Mouse (Mus musculus): ENCODE results near the gene Sh3rf3.

Sh3rf3 gene

DNA sequence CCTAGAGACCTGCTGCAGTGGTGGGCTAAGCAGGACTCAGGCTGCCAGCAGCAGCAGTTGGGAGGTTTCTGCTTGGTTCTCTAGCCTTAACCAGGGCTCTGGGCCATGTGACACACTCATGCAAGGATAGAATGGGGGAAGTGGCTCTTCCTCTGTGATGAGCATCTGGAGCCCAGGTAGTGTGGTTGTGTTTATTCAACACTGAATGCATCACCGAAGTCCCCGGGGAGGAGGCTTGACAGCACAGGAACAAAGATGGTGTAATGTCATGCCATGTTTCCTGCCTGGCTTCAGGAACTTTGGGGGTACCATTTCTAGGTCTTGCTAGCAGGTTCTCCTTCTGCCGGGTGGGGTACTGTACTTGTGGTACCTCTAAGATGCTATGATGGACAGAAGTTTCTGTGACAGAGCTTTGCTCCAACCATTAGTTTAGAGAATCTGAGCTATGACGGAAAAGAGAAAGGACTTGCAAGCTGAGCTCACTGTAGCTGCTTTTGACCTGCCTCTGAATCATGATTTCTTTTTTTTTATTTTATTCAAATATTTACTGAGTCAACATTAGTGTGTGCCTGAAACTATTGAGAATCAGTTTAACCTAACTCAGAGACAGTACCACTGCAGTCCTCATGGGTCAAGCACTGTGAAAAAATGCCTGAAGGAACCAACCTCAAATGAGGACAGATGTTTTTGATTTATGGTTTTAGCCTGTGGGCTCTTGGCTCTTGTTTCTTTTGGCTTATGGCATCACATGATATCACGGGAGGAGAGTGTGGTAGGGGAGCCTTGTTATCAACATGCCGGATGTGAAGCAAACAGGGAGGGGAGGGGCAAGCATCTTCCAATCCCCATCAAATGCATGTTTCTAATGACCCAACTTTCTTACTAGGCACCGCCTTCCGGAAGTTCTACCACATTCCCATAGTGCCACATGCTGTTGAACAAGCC lies 102.4 kb downstream of the Sh3rf3 start:
- DNase-seq (ENCODE audit: low read depth, low spot score): no peak

DNA sequence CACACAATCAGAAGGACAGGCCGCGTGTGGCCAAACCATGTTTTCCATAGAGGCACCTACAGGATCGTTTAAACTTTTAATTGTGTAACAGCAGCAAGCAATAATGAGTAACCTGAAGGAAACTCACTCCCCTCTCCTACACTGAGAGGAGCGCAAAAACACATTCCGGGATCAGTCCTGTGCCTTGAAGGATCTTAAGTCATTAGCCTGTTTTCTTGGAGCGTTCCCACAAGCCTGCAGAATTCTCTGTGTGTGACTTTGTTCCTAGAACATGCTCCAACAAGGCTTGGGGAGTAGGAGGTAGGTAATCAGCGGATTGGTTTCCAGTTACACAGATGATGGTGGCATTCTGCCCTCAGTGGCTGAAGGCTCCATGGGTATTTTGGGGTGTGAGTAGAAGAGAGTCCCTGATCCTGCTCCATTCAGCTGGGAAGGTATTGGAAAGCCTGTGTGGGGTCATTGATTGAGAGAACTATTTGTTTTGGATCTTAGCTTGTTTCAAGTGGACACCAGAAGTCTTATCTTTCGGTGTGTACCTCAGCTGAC lies 108.6 kb downstream of the Sh3rf3 start:
- DNase-seq (ENCODE audit: low read depth, low spot score): no peak

DNA sequence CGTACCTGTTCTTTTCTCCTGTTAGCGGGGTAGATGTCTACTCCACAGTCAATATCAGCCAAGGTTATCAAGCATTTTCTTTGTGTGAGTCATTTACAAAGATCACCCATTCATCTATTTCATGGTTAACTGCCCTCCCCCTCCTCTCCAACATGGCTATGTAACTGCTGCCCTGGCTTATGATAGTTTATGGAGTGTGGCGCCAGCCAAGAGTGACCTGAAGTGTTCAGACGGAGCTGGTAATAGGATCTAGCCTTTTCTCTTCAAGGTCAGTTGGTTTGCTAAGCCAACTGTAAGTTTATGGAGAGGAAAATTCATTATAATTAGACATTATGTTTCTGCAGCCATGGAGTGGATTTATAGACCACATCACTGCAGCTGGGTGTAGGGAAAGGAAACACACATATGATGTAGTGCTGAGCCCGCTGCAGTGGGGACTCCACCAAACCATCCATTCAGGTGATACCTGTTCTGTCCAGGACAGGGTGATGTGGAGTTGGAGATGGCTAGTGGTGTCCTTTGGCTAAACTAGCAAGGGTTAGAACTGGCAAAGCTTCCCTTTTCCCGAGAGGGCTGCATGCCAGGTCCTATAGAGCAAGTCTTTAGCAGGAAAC lies 109.2 kb downstream of the Sh3rf3 start:
- DNase-seq (ENCODE audit: low read depth, low spot score): no peak

DNA sequence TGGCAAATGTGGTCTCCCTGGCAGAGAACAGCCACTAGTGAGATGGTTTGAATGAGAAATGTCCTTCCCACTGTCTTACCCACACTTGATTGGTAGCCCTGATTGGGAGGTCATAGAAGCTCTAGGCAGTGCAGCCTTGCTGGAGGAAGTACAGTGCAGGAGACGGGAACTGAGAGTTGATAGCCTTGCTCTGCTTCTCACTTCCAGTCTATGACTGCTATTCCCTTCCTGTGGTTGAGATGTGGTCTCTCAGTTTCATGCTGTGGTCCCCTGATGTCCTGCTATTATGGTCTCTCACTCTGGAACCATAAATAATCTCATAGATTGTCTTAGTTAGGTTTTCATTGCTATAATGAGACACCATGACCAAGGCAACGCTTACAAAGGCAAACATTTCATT lies 109.8 kb downstream of the Sh3rf3 start:
- DNase-seq (ENCODE audit: low read depth, low spot score): no peak

DNA sequence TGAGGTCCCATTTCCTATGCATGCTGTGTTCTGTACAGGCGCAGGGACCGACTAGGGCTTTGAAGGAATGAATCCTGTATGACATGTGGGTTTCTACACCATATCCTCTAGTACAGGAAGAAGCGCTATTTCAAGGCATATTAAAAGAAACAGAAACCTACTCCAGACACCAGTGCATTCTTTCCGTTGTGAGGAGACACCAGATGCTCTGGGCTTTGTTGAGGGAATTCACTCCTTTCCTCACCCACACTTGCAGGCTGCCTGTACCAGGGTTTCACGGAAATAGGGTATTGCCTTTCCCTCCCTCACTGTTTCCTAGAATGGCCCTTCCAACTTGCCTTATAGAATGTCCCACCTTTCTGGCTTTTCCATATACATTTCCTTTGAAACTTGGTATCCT lies 113.4 kb downstream of the Sh3rf3 start:
- DNase-seq (ENCODE audit: low read depth, low spot score): no peak

DNA sequence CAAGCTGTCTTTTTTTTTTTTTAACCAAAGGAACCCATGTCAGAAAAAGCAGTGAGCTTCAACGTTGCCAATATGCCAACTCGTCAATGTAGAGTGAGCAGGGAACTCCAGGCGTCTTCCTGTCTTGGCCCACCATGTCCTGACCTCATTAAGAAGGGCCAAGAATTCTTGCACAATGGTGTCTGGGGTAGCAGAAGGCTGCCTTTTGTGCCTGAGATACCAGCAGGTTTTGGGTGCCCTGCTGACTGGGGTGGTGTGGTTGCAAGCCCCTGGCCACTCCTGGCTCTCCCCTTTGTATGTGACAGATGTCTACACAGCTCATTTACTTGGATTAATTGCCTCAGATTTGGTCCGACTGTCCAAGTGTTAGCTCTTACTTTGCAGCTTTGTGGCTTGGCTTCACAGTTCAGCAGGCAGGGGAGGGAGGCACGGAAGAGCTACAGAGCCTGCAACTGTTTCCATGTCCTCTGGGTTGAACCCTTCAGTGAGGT lies 115.8 kb downstream of the Sh3rf3 start:
- DNase-seq (ENCODE audit: low read depth, low spot score): no peak

DNA sequence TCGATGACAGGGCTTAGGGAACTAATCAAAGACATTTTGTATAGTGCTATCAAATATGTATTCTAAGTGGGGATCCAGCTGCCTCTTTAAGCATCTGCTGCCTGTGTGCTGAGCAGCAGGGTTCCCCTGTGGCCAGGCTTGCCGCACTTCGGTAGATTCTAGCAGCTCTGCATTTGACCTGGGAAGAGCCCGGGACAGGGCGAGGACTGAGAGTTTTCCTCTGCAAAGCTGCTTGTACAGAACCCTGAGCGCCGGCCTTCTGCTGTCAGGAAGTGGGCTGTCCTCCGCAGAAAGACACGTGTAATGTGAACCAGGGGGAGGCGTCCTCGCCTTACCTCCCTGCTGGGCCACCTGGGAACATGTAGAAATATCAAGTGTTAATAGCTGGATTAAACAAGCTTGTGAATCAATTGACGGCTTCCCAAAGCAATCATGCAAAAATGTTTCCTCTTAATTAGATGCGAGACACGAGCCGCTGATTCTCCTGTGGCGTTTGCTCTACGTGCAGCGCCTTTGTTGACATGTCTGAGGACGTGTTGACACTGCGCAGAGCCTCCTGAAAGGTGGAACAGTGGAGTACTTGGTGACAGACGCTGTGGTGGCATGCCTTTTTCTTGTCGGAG lies 119.1 kb downstream of the Sh3rf3 start:
- DNase-seq (ENCODE audit: low read depth, low spot score): no peak

DNA sequence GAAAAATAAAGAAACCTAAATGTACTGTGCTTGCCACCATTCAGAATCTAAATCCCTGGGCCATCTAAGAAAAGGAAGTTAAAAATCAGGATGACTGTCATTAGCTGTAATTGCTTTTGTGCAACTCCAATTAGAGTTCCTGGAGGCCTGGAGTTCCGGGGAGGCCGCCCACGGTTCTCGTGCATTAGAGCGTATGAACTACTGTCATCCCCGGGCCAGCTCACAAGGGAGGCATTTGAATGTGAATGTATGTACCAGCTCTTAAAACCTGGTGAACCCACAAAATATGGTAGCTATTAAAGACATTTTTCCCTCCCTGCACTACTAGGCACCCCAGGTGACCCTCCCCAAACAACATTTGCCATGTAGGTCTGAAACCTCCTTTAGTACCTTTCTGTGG lies 122.4 kb downstream of the Sh3rf3 start:
- no peak for DNase-seq (ENCODE audit: low read depth, low spot score)

DNA sequence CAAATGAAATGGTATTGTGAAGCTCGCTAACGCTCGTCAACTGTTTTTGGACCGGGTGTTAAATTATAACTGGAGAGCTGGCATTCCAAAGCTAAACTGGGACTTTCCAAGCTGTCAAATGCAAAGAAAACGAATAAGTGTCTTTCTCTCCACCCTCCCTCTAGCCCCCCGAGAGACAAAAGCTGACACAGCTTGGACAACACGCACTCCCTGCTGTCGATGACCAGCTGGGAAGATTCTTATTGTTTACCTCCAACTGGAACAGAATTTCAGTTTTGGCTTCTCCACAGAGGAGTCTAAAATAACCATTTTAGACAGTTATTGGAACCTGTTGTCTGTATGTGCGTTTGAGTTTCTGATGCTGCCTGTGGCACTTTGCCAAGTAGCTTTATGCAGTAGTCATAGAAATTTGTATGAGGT lies 123.3 kb downstream of the Sh3rf3 start:
- DNase-seq (ENCODE audit: low read depth, low spot score): no peak

DNA sequence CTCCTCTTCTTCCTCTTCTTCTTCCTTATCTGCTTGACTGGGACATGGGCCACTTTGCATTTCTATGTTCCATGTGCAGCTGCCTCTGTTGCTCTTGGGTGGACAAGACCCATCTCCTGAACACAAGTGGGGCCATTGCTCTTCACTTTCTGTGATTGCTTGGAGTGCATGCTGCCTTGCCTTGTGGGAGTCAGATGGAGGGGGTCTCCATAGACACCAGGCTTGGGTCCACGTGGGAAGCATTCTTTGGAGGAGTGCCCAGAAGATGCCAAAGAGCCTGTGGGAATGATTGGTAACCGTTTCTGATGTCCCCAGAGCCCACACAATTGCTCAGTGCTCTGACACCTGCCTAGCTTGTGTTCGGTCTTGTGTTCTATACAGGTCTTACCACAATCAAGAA lies 124.4 kb downstream of the Sh3rf3 start:
- DNase-seq (ENCODE audit: low read depth, low spot score): no peak

DNA sequence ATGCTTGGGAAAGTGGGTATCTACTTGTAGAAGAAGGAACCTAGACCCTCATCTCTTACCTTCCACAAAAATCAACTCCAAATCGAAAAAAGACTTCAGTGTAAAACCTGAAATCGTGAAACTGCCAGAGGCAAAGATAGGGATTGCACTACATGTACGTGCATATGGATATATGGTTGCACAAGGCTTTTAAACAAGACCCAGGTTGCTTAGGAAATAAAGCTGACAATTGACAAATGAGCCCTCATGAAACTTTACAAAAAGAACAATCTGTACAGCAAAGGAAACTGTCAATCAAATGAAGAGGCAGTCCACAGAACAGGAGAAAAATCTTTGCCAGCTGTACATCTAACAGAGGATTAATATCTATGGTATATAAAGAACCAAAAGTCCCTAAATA lies 129.7 kb downstream of the Sh3rf3 start:
- DNase-seq (ENCODE audit: low read depth, low spot score): no peak

DNA sequence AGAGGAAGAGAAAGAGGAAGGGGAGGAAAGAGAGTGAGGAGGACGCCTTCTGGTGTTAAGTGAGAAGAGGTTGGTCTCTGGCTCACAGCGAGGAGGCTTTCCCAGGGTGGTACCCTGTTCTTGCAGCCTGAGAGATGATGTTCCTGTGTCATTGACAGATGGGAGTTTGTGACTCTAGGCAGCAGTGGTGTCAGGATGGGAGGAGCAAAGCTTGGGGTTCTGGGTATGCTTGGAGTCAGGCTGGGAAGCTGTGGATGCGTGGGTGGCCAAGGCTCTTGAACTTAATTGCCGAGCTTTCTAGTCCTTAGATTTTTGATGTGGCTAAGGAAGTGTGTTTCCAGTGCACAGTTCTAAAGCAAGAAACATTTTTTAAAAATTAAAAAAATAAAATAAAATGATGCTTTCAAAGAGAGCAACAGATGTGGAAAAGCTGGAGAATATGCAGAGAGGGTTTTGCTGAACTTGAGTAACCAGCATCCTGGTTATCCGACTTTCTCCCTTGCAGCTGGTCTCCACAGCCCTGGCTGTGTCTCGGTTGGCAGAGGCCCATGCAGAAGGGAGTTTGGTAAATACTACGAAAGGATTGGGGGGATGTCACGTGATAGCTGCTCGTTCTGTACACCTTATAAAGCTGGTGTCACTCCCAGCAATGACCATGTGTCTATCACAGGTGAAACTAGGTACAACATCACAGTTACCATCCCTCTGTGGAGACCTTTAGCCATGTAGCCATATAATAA lies 130.7 kb downstream of the Sh3rf3 start:
- no peak for DNase-seq (ENCODE audit: low read depth, low spot score)

DNA sequence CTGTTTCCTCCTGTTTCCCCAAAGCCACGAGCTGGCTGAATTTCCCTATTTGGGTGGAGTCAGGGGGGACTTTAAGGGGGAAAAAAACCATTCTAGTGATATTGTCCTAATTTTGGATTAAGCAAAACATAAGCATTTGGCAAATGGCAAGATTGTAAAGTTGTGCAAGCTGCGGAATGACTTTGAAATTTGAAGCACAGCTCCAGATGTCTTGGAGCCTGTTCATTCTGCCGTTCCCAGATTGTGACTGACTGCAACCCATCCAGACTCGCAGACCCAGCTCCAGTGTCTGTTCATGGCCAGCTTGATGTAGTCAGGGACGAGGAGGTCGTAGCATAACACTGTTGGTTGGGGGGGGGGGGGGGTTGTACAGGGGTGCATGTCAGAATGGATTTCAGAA lies 131.8 kb downstream of the Sh3rf3 start:
- no peak for DNase-seq (ENCODE audit: low read depth, low spot score)

DNA sequence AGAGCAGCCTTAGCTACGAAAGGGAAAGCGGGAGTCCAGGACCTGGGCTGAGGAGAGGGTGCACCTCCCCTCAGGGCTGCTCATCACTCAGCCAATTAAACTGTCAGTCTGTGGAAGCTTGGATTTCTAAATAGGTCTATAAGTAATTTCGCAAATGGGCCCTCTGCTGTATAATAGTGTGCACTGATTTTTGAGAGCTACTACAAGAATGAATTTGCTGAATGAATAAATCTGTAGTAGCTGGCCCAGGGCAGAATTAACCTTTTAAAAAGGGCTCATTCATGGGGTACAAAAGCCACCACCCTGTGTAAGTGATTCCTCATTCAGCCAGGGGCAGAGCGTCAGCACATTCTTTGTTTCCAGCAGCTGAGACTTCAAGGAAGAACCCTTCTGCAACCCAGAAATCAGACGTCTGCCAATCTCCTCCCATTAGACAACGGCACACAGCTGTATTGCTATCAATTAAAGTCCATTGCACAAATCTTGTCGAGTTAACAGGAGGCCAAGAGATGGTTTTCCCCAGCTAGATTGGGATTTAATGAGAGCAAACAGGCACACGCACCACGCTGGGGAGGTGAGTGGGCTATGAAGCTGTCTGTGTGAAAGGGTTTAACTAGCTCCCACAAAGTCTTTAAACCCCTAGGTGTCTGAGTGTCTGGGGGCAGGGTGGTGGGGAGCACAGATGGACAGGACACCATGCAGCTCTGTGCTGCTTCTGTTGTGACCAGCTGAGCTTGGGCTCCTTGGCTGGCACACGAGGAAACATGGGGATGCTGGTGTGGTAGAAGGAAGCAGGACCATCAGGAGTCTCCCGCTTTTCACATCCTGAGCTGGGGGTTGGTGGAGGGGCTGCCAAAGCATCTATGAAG lies 136.8 kb downstream of the Sh3rf3 start:
- no peak for DNase-seq (ENCODE audit: low read depth, low spot score)

DNA sequence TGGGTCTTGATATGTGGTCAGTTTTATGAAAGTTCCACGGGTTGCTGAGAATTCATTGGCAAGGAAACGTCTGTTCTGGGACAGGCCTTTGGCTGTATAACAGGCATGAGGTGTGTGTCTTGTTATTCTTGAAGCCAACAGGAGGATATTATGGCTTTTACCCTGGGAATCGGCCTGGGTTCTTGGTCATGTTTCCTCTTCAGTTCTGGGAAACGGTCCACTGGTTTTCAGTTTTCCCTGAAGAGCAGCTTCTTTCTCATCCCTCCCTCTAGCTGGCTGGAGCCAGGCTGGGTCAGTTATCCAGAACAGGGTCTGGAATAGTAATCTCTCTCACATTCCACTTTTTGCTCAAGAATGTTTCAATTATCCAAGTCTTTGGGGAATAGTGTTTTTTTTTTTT lies 147.0 kb downstream of the Sh3rf3 start:
- no peak for DNase-seq (ENCODE audit: low read depth, low spot score)

DNA sequence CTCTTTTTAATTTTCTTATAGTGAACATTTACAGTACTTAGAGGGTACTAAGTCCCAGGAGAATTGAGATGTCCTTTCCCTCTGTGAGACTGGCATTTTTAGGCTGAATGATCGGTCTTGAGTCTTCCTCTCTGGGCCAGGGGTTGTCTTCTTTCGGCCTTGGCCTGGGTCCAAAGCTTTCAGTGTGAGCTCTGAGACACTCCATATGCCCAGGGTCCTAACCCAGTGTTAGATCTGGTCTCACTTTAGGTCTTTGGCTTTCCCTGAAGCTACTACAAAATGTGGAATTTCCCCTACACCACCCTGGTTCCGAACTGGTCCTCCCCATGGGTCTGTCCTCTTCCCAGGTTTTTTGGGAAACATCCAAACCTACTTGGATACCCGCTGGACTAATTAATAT lies 155.1 kb downstream of the Sh3rf3 start:
- DNase-seq (ENCODE audit: low read depth, low spot score): no peak

DNA sequence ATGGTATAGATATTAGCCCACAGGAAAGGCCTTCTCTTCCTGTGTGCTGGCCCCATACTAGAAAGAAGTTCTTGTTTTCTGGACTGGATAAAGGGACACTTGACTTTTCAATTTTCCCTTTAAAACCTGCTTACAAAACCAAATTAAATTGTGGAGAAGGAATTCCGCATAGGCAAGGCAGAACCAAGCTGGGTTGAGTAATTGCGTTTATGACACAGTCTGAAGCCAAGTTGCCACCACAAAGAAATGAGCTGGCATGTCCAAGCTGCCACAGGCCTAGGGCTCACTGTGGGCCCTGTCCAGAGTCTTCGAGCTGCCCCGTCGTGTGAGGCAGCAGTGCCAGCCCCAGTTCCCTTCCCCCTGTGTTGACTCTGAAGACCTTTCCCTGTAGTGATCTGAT lies 156.2 kb downstream of the Sh3rf3 start:
- no peak for DNase-seq (ENCODE audit: low read depth, low spot score)

DNA sequence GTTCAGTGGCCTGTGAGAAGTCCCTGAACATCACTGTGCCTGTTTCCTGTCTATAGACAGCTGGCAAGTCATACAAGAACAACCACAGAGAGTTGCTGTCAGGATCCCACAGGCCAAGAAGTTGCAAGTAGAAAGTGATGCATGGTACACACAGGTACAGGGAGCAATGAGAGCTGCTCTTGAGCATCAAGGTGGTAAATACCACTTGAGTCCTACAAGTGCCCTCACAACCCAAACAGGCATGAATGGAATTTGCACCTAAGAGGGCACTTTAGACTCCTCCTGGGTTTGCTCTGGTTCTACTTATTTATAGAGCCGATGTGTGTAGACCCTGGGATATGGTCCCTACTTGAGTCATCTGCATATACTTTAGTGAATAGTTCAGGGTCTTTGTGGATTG lies 159.0 kb downstream of the Sh3rf3 start:
- no peak for DNase-seq (ENCODE audit: low read depth, low spot score)

DNA sequence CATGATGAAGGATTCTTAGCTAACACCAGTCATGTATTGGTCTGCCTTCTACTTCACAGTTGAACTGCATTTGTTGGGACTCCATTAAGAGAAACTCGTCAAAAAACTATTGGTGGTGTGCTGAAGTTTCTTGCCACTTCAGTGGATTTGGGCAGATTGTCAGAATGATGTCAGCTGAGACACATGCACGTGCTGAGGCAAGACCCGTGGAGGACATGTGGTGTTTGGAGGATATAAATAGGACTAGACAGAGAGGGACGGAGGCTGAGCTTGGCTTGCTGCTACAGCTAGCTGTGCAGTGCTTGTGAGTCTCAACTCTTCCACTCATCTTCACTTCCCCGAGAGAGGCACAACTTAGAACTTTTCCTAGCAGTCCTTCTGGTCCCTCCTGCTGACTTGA lies 161.0 kb downstream of the Sh3rf3 start:
- DNase-seq (ENCODE audit: low read depth, low spot score): no peak

DNA sequence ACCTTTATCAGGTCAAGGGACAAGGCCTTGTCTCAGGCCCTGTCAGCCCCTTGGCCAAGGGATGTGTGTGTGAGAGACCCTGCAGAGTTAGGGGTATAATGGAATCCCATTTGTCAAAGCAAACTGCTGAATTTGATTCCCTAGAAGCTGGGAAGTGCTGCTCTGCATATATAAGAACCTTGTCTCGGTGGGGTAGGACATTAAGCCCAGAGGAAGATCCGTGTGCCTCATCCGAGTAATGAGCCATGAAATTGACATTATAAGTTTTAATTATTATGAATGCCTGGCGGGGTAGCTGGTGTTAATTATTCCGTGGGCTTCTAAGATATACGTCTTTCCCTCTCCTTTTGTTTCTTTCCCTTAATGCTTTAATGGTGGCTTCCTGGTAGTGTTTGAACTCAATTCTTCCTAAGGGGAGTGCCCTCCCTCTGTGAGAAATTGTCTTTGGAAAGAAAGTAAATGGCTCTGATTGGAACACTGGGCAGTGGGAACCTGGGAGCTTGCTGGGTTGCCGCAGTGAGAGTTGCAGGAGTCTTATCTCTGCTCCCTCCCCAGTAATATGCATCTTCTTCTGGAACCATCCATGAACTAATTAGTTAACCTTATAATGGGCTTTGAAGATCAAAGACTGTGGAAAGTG lies 166.3 kb downstream of the Sh3rf3 start:
- DNase-seq (ENCODE audit: low read depth, low spot score): no peak

Data from CD4-positive, CD25-positive, alpha-beta regulatory T cell, adult 2 months (primary cell).